Mouse (Mus musculus) lung, postnatal 0 days (tissue): ENCODE results near the gene Cyb5rl. TPM values are rescaled to one million over a fixed set of nuclear protein-coding genes. Genes with fewer than 3 reads are reported as not detected.

Source experiments
- ATAC-seq: fragments of 200-750 bp; cut with Nextera tagmentation; 2 replicates; pipeline ENCODE4 v1.8.0; 2017; ENCODE audit warnings: moderate library complexity
- DNase-seq: peaks from one replicate; pipeline ENCODE4 v3.0.0-alpha.2; 2016; ENCODE audit warnings: low spot score
- H3K27ac ChIP-seq: fragments of 300-500 bp; sonication (generic); 2 replicates; pipeline ENCODE4 v1.5.1; 2014; ENCODE audit warnings: antibody characterized with exemption, mild to moderate bottlenecking, low read length, mixed read lengths
- H3K27me3 ChIP-seq: fragments of 300-500 bp; sonication (generic); replicated peaks from 2 replicates; pipeline ENCODE4 v1.6.1; 2014; ENCODE audit warnings: low read length, mixed read lengths; ENCODE audit not compliant: insufficient read depth
- H3K36me3 ChIP-seq: fragments of 300-500 bp; sonication (generic); 2 replicates; pipeline ENCODE4 v1.6.1; 2014; ENCODE audit warnings: low read length, mixed read lengths; ENCODE audit not compliant: insufficient read depth
- H3K4me1 ChIP-seq: fragments of 300-500 bp; sonication (generic); 2 replicates; pipeline ENCODE4 v1.6.1; 2014; ENCODE audit warnings: antibody characterized with exemption, low read depth, low read length, mixed read lengths; ENCODE audit not compliant: insufficient read depth
- H3K4me2 ChIP-seq: fragments of 300-500 bp; sonication (generic); replicated peaks from 2 replicates; pipeline ENCODE4 v1.6.1; 2014; ENCODE audit warnings: low read depth, mild to moderate bottlenecking, low read length, moderate library complexity, mixed read lengths
- H3K4me3 ChIP-seq: fragments of 300-500 bp; sonication (generic); 2 replicates; pipeline ENCODE4 v1.5.1; 2014; ENCODE audit warnings: low read depth, low read length
- H3K9ac ChIP-seq: fragments of 300-500 bp; sonication (generic); replicated peaks from 2 replicates; pipeline ENCODE4 v1.6.1; 2014; ENCODE audit warnings: low read depth, mild to moderate bottlenecking
- H3K9me3 ChIP-seq: fragments of 300-500 bp; sonication (generic); 2 replicates; pipeline ENCODE4 v1.6.1; 2016; ENCODE audit warnings: low read length, mixed read lengths
- CTCF ChIP-seq: IDR thresholded peaks from 2 replicates; pipeline ENCODE4 v1.5.1; 2016; ENCODE audit warnings: antibody characterized with exemption, mild to moderate bottlenecking
- EP300 ChIP-seq: IDR thresholded peaks from 2 replicates; pipeline ENCODE4 v1.6.1; 2016; ENCODE audit warnings: antibody characterized with exemption, mild to moderate bottlenecking, control low read depth
- WGBS: fragments of 180-500 bp; shearing (Covaris S2); extraction: QIAGEN DNeasy Blood & Tissue Kit; methylation state at CpG from one replicate; pipeline ENCODE4 v1.1.7; 2014; 5-methylcytosine and 5-hydroxymethylcytosine counted together
- polyA plus RNA-seq: library from polyadenylated mRNA; unstranded; fragments of >200 nt; fragmentation: Nextera tagmentation; extraction: Ambion mirVana; gene quantifications from 2 replicates; pipeline ENCODE4 v1.2.1, GENCODE M21; 2015

The Cyb5rl gene
- polyA plus RNA-seq, 1 experiment from 2014 or later: 5.4 TPM

DNA sequence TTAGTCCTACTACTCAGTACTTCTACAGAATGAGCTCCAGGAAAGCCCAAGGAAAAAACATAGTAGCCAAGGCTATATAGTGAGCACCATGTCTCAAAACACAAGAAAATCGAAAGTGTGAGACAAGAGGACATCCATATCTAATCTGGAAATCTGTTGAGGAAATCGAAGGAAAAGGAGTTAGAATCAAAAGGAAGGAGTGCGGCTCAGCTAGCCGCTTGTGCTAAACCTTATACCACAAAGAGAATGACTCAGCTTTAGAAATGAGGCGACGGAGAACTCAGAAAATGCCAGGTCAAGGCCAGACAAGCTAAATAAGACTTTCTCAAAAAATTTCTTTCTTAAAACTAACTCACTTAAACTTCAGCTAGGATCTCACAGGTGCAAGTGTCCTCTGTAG lies 24.5 kb upstream of the Cyb5rl start:
- H3K27ac ChIP-seq: no peak overlapping the region
- H3K36me3 ChIP-seq: peaks cover 14% of the 10 kb centered on the region; the same call in 1 of the 2 replicates
- ATAC-seq (no peak), DNase-seq (no peak)
- H3K4me1 ChIP-seq: no peaks in the 10 kb centered on the region
- H3K4me2 ChIP-seq: no peak overlapping the region
- H3K4me3 ChIP-seq: no peak overlapping the region
- H3K27me3 ChIP-seq: no peaks in the 10 kb centered on the region
- 87% methylated on average over 6 of the region's 6 CpGs for WGBS
- no peaks in the 10 kb centered on the region for H3K9me3 ChIP-seq
- H3K9ac ChIP-seq: no peak overlapping the region
- no peak for TF ChIP-seq CTCF
- TF ChIP-seq EP300: no peak

DNA sequence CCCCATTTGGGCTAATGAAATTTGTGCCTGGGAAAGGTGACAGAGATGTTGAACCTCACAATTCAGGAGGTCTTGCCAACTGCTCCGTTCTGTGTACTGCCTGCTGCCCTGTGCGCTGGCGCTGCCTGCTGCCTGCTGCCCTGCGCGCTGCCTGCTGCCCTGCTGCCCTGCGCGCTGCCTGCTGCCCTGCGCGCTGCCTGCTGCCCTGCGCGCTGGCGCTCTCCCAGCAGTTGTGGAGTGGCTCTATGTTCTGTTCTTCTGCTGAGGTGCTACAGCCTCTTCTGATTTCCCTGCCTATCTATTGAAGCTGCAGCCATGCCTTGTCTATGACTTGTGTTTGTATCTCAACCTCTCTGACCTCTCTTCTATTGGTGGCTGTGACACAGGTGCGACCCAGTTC lies 21.6 kb upstream of the Cyb5rl start:
- WGBS: 97% methylated on average over 13 of the region's 13 CpGs
- TF ChIP-seq CTCF: no peak
- no peak for TF ChIP-seq EP300

DNA sequence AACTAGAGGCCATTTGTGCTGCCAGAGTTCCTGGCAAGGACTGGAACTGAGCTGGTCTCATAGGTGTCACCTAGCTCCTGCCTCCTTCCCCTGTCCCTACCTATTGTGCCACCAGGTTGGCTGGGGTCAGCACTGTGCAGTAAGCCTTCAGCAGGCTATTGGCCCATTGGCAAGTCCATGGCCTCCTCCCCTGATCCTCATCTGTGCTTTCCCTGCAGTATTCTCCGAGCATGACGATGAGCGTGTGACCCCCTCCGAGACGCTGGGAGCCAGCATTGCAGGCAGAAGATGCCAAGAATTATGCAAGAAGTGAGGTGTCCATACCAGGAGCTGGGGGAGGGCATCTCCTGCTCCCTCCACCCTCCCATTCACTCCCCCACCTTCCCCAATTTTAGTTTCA lies 19.0 kb upstream of the Cyb5rl start:
- no peak overlapping the region for H3K4me2 ChIP-seq
- no peak overlapping the region for H3K9ac ChIP-seq
- no peak overlapping the region for H3K27ac ChIP-seq
- peaks cover 15% of the 10 kb centered on the region; the same call in 1 of the 2 replicates for H3K36me3 ChIP-seq
- no peaks in the 10 kb centered on the region for H3K27me3 ChIP-seq
- DNase-seq (no peak), ATAC-seq (no peak)
- no peaks in the 10 kb centered on the region for H3K4me1 ChIP-seq
- TF ChIP-seq CTCF (no peak), EP300 (no peak)
- WGBS: 64% methylated on average over 5 of the region's 5 CpGs
- no peaks in the 10 kb centered on the region for H3K9me3 ChIP-seq
- H3K4me3 ChIP-seq: no peak overlapping the region

More for the DNA sequence above, 21.6 kb upstream of the Cyb5rl start:
- Histone ChIP-seq H3K4me1 (no peaks in the 10 kb centered on the region), H3K4me2 (no peak overlapping the region), H3K27me3 (no peaks in the 10 kb centered on the region), H3K36me3 (peaks cover 21% of the 10 kb centered on the region; the same call in 1 of the 2 replicates), H3K9ac (no peak overlapping the region), H3K9me3 (no peaks in the 10 kb centered on the region), H3K27ac (no peak overlapping the region), H3K4me3 (no peak overlapping the region)
- ATAC-seq: no peak
- DNase-seq: no peak

DNA sequence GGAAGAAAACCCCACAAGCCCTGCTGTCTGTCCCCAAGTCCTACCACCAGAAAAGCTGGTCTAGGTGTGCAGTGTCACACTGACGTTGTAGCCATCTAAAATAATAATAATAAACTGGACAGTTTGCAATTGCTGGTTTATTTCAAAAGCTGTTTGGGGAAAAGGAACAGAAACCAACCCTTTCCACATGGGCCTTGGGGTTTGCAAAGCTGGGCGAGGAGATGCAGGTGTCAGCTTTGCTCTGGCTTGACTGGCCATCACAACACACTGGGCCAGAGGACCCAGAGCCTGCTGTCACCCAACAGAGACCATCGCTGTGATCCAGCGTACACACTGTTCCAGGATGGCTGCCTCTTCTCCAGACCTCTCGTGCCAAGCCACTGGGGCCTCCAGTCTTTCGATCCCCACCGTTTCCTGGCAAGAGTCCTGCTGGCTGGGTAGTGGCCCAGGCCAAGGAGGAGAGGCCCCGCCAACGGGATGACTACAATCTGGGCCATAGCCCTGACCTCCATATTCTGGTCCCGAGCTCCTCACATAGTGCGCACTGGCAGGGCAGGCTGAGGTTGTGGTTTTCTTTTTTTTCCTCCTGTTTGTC lies 18.1 kb upstream of the Cyb5rl start:
- DNase-seq (no peak), ATAC-seq (no peak)
- 85% methylated on average over 11 of the region's 11 CpGs for WGBS
- no peak overlapping the region for H3K9ac ChIP-seq
- H3K4me3 ChIP-seq: no peak overlapping the region
- no peak for TF ChIP-seq CTCF
- TF ChIP-seq EP300: no peak
- H3K4me1 ChIP-seq: no peaks in the 10 kb centered on the region
- no peak overlapping the region for H3K4me2 ChIP-seq
- H3K9me3 ChIP-seq: no peaks in the 10 kb centered on the region
- peaks cover 11% of the 10 kb centered on the region; the same call in 1 of the 2 replicates for H3K36me3 ChIP-seq
- H3K27me3 ChIP-seq: no peaks in the 10 kb centered on the region
- H3K27ac ChIP-seq: no peak overlapping the region

DNA sequence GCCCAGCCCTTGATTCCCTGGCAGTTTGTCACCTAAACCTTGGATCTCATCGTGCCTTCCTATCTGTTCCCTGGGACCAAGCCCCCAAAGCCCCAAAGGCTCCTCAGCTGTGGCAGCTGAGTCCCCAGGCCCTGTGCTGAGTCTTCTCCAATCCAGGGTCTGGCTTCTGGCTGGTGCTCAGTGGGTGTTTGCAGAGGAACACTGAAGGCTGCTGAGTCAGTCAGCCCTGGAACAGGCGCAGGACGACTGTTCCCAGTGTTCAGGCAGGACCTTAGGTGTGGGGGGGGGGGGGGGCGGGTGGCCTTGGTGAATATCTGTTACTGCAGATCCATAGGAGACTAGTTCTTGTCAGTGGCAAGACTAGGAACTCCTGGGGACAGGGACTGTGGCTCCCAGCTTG lies 14.9 kb upstream of the Cyb5rl start:
- ATAC-seq (no peak), DNase-seq (no peak)
- 43% methylated on average over 4 of the region's 4 CpGs for WGBS
- H3K27me3 ChIP-seq: no peaks in the 10 kb centered on the region
- H3K9me3 ChIP-seq: no peaks in the 10 kb centered on the region
- H3K4me1 ChIP-seq: no peaks in the 10 kb centered on the region
- no peak overlapping the region for H3K4me3 ChIP-seq
- no peak overlapping the region for H3K9ac ChIP-seq
- no peak overlapping the region for H3K4me2 ChIP-seq
- H3K27ac ChIP-seq: no peak overlapping the region
- peaks cover 12% of the 10 kb centered on the region for H3K36me3 ChIP-seq
- TF ChIP-seq CTCF (no peak), EP300 (no peak)

DNA sequence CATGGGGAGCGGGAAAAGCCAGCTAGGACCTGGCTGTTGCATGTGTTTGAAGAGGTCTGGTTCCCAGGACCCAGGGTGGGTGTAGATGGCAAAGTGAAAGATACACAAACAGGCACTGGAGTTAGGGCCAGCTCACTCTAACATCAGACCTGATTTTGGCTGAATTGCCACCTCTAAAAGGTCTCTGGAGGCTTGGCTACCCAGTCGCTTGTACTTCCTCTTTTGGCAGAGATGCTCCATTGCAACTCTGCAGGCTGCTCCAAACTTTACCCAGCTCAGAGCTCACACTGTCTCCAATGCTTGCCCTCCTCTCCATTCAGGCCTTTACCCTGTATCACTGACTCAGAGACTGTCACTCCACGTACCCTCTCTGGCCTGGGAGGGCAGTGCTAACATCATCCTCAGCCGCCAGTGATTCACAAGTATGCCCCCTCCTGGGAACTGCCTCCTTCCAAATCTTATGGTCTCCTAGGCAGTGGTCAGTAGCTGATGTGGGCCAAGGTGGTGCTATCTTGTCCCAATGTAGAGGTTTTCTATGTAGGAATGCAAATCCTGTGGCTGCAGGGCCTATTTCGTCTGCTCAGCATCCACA lies 13.7 kb upstream of the Cyb5rl start:
- Histone ChIP-seq H3K9ac (no peak overlapping the region), H3K27ac (no peak overlapping the region), H3K27me3 (no peaks in the 10 kb centered on the region), H3K9me3 (no peaks in the 10 kb centered on the region), H3K4me1 (no peaks in the 10 kb centered on the region), H3K4me2 (no peak overlapping the region), H3K4me3 (no peak overlapping the region), H3K36me3 (peaks cover 15% of the 10 kb centered on the region; the same call in 1 of the 2 replicates)
- 55% methylated on average over 5 of the region's 5 CpGs for WGBS
- ATAC-seq (no peak), DNase-seq (no peak)
- TF ChIP-seq EP300: no peak
- no peak for TF ChIP-seq CTCF
